Comparison of ENCODE assay signal across 28 mouse cellular contexts in the genomic region with DNA sequence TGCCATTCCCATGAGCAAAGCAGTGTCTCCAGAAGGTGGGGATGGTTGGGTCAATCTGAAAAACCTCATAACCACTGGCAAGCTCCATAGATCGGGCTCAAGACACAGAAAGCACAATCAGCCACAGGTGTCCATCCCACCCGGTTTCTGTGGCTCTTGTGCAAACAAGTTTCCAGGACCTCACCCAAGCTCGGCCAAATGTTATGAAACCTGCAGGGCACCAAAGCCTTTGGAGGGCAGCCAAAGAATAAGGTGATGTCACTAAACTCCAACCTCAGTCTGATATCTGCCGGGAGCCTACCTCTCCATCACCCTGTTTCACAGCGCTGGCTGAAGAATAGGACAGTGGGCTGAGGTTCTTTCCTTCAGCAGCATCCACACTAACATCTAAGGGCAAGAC. TPM values are rescaled to one million over a fixed set of nuclear protein-coding genes. Genes with fewer than 3 reads are reported as not detected.
DNase-seq lines count a peak whose midpoint lies in the region; ATAC-seq and TF ChIP-seq lines count a peak whose summit lies in the region.
"Had no signal": no experiment of that assay in that cellular context is flagged by ENCODE, and none has a peak within 500 bp of the region (broad histone marks: within the 10 kb centered on the region; RNA-seq: fewer than 3 reads in every experiment).

No protein-coding gene starts in this region.

- ATAC-seq in liver, embryonic 11.5 days (replicated peaks; ENCODE audit: low FRiP score): no peak
- ATAC-seq in forebrain, embryonic 11.5 days (replicated peaks; ENCODE audit: low FRiP score): no peak
- ATAC-seq in erythroid progenitor cell, adult 5-6 weeks (replicated peaks; ENCODE audit: low FRiP score, poor library complexity, severe bottlenecking): no peak
- ATAC-seq: forebrain, embryonic 15.5 days; hindbrain, postnatal 0 days; midbrain, embryonic 16.5 days had no signal

- no peaks in the 10 kb centered on the region for H3K27me3 ChIP-seq in liver, adult 2 months (ENCODE audit: control insufficient read depth, insufficient read depth, low read length)
- no peaks in the 10 kb centered on the region for H3K27me3 ChIP-seq in liver, embryonic 11.5 days (replicated peaks; ENCODE audit: control insufficient read depth, insufficient read depth, low read length)
- H3K27me3 ChIP-seq in forebrain, embryonic 11.5 days (ENCODE audit: control insufficient read depth, insufficient read depth, low read length): no peaks in the 10 kb centered on the region
- H3K27me3 ChIP-seq: forebrain, embryonic 15.5 days; heart, embryonic 15.5 days; limb, embryonic 13.5 days; neural tube, embryonic 15.5 days had no signal

- peaks cover 9% of the 10 kb centered on the region for H3K36me3 ChIP-seq in liver, adult 2 months (ENCODE audit: control insufficient read depth, insufficient read depth, low read length)
- no peaks in the 10 kb centered on the region for H3K36me3 ChIP-seq in liver, embryonic 11.5 days (ENCODE audit: control insufficient read depth, insufficient read depth, low read length)
- H3K36me3 ChIP-seq in forebrain, embryonic 11.5 days (ENCODE audit: control insufficient read depth, insufficient read depth, low read length): no peaks in the 10 kb centered on the region
- H3K36me3 ChIP-seq: forebrain, embryonic 15.5 days; heart, embryonic 15.5 days; limb, embryonic 13.5 days; neural tube, embryonic 15.5 days had no signal

- peaks cover 8% of the 10 kb centered on the region for H3K4me1 ChIP-seq in liver, adult 2 months (ENCODE audit: control insufficient read depth, insufficient read depth, low read length)
- no peaks in the 10 kb centered on the region for H3K4me1 ChIP-seq in liver, embryonic 11.5 days (replicated peaks; ENCODE audit: control insufficient read depth, insufficient read depth, low read length)
- no peaks in the 10 kb centered on the region; the same call in 1 of the 2 replicates for H3K4me1 ChIP-seq in forebrain, embryonic 11.5 days (replicated peaks; ENCODE audit: control insufficient read depth, insufficient read depth, low read length)
- H3K4me1 ChIP-seq: heart, embryonic 15.5 days; limb, embryonic 13.5 days; neural tube, embryonic 15.5 days had no signal

- H3K27ac ChIP-seq in liver, adult 2 months (replicated peaks; ENCODE audit: insufficient read depth, low read depth, low read length): peak overlapping the region; percentile 45; the same call in 1 of the 2 replicates
- no peak overlapping the region for H3K27ac ChIP-seq in liver, embryonic 11.5 days (ENCODE audit: low read depth, low read length)
- no peak overlapping the region for H3K27ac ChIP-seq in forebrain, embryonic 11.5 days (ENCODE audit: low read depth, low read length)
- H3K27ac ChIP-seq: forebrain, embryonic 15.5 days; heart, embryonic 15.5 days; hindbrain, postnatal 0 days; limb, embryonic 13.5 days; neural tube, embryonic 15.5 days had no signal

- 20% methylated on average over 5 of the region's 5 CpGs for WGBS in liver, adult 2 months
- 86% methylated on average over 5 of the region's 5 CpGs for WGBS in liver, embryonic 11.5 days
- 89% methylated on average over 5 of the region's 5 CpGs for WGBS in forebrain, embryonic 11.5 days

- H3K9me3 ChIP-seq in liver, embryonic 11.5 days (ENCODE audit: control insufficient read depth, low read length): no peaks in the 10 kb centered on the region
- H3K9me3 ChIP-seq in forebrain, embryonic 11.5 days (ENCODE audit: control insufficient read depth, low read length): no peaks in the 10 kb centered on the region
- H3K9me3 ChIP-seq: forebrain, embryonic 15.5 days; heart, embryonic 15.5 days; limb, embryonic 13.5 days; neural tube, embryonic 15.5 days had no signal

- no peaks in the 10 kb centered on the region for H3K79me2 ChIP-seq in liver, adult 2 months (ENCODE audit: control insufficient read depth, insufficient read depth, low read length)

- TF ChIP-seq CTCF in liver, adult 2 months (IDR thresholded peaks at IDR 0.05; ENCODE audit: low read depth, low read length): no peak

- H3K4me2 ChIP-seq in liver, embryonic 11.5 days: no peak overlapping the region
- no peak overlapping the region for H3K4me2 ChIP-seq in forebrain, embryonic 11.5 days (ENCODE audit: low read depth, low read length, severe bottlenecking)
- H3K4me2 ChIP-seq: forebrain, embryonic 15.5 days; heart, embryonic 15.5 days; limb, embryonic 13.5 days; neural tube, embryonic 15.5 days had no signal

- H3K9ac ChIP-seq in liver, adult 2 months (ENCODE audit: low read depth, low read length): no peak overlapping the region
- H3K9ac ChIP-seq in liver, embryonic 11.5 days (ENCODE audit: low read depth, low read length): no peak overlapping the region
- no peak overlapping the region for H3K9ac ChIP-seq in forebrain, embryonic 11.5 days (ENCODE audit: low read length)
- H3K9ac ChIP-seq: forebrain, embryonic 15.5 days; heart, embryonic 15.5 days; limb, embryonic 13.5 days; neural tube, embryonic 15.5 days had no signal

- no peak for TF ChIP-seq POLR2A in liver, adult 2 months (IDR thresholded peaks at IDR 0.05; ENCODE audit: extremely low read depth, insufficient read depth, low read length)

- H3K4me3 ChIP-seq in liver, adult 2 months (ENCODE audit: insufficient read depth, low read depth, low read length): no peak overlapping the region
- no peak overlapping the region for H3K4me3 ChIP-seq in liver, embryonic 11.5 days (ENCODE audit: low read depth, low read length)
- H3K4me3 ChIP-seq in forebrain, embryonic 11.5 days (ENCODE audit: low read depth, low read length): no peak overlapping the region
- H3K4me3 ChIP-seq: forebrain, embryonic 15.5 days; heart, embryonic 15.5 days; limb, embryonic 13.5 days; neural tube, embryonic 15.5 days had no signal

- DNase-seq in adrenal gland, postnatal 14 days: peak; percentile 36
- no peak for DNase-seq in adrenal gland, postnatal 25 days
- peak; percentile 87 for DNase-seq in liver, adult 2 months (ENCODE audit: extremely low read depth, low read depth, low spot score)
- DNase-seq in liver, embryonic 11.5 days (ENCODE audit: low spot score): no peak
- DNase-seq in 416B (ENCODE audit: low read depth): peak; percentile 41
- DNase-seq in lung, postnatal 10 days: peak; percentile 20
- DNase-seq in forebrain, embryonic 11.5 days (ENCODE audit: low spot score): no peak
- DNase-seq: gastrocnemius, postnatal 14 days; right cerebral cortex, postnatal 14 days; thymus, postnatal 25 days had no signal

RNA-seq across cellular contexts. Expression of gene Pts, which starts 7.4 kb away (rescaled TPM):
- total RNA-seq in adrenal gland, postnatal 14 days (2021): 68.9 and 73.9 TPM in 2 replicates
- total RNA-seq in adrenal gland, postnatal 25 days (2021): 68.9 and 81.6 TPM in 2 replicates
- total RNA-seq in liver, adult 2 months (2014; rRNA removed): 82.9 and 103 TPM in 2 replicates
- polyA plus RNA-seq in liver, adult 2 months (2012; rRNA removed): 25.5 and 34.4 TPM in 2 replicates
- polyA plus RNA-seq in liver, embryonic 11.5 days (2014; fragmentation: Nextera tagmentation; extraction: Ambion mirVana): 69.4 and 70.1 TPM in 2 replicates
- polyA plus RNA-seq in forebrain, embryonic 11.5 days (2014; fragmentation: Nextera tagmentation; extraction: Ambion mirVana): 77.5 and 93.5 TPM in 2 replicates
- total RNA-seq in erythroid progenitor cell, adult 5-6 weeks (2015; ENCODE audit: low replicate concordance): 37.3 and 40.0 TPM in 2 replicates
- total RNA-seq in erythroid progenitor cell, adult 5-6 weeks (2017; ENCODE audit: low replicate concordance): 3.7 and 17.7 TPM in 2 replicates

RNA-seq across cellular contexts. Expression of gene Il18, which starts 18.7 kb away (rescaled TPM):
- total RNA-seq in adrenal gland, postnatal 14 days (2021): 5.7 and 8.4 TPM in 2 replicates
- total RNA-seq in adrenal gland, postnatal 25 days (2021): 3.4 and 5.1 TPM in 2 replicates
- 27.1 and 32.8 TPM in 2 replicates for total RNA-seq in liver, adult 2 months (2014; rRNA removed)
- 11.1 and 15.4 TPM in 2 replicates for polyA plus RNA-seq in liver, adult 2 months (2012; rRNA removed)
- polyA plus RNA-seq in liver, embryonic 11.5 days (2014; fragmentation: Nextera tagmentation; extraction: Ambion mirVana): 3.0 and 3.4 TPM in 2 replicates
- 9.6 and 10.3 TPM in 2 replicates for polyA plus RNA-seq in forebrain, embryonic 11.5 days (2014; fragmentation: Nextera tagmentation; extraction: Ambion mirVana)
- total RNA-seq in erythroid progenitor cell, adult 5-6 weeks (2015; ENCODE audit: low replicate concordance): 10.8 and 13.8 TPM in 2 replicates
- 1.1 and 11.3 TPM in 2 replicates for total RNA-seq in erythroid progenitor cell, adult 5-6 weeks (2017; ENCODE audit: low replicate concordance)
- total RNA-seq: megakaryocyte-erythroid progenitor cell, adult 5-6 weeks; MEL had no signal

RNA-seq across cellular contexts. Expression of gene Bco2, which starts 19.1 kb away (rescaled TPM):
- 2.1 and 3.7 TPM in 2 replicates for total RNA-seq in adrenal gland, postnatal 14 days (2021)
- 4.5 and 4.8 TPM in 2 replicates for total RNA-seq in adrenal gland, postnatal 25 days (2021)
- 18.7 and 24.3 TPM in 2 replicates for total RNA-seq in liver, adult 2 months (2014; rRNA removed)
- 6.0 and 8.8 TPM in 2 replicates for polyA plus RNA-seq in liver, adult 2 months (2012; rRNA removed)
- polyA plus RNA-seq in liver, embryonic 11.5 days (2014; fragmentation: Nextera tagmentation; extraction: Ambion mirVana): 0.22 and 0.27 TPM in 2 replicates
- polyA plus RNA-seq in forebrain, embryonic 11.5 days (2014; fragmentation: Nextera tagmentation; extraction: Ambion mirVana): 0.33 and 0.63 TPM in 2 replicates
- total RNA-seq in erythroid progenitor cell, adult 5-6 weeks (2015; ENCODE audit: low replicate concordance): not detected in 2 replicates
- total RNA-seq in erythroid progenitor cell, adult 5-6 weeks (2017; ENCODE audit: low replicate concordance): not detected in 2 replicates
- total RNA-seq: common myeloid progenitor, adult 5-6 weeks; MEL had no signal

RNA-seq across cellular contexts. Expression of gene Tex12, which starts 25.2 kb away (rescaled TPM):
- total RNA-seq in adrenal gland, postnatal 14 days (2021): not detected in 2 replicates
- not detected in 2 replicates for total RNA-seq in adrenal gland, postnatal 25 days (2021)
- 0.20 and 0.55 TPM in 2 replicates for total RNA-seq in liver, adult 2 months (2014; rRNA removed)
- polyA plus RNA-seq in liver, adult 2 months (2012; rRNA removed): 0.16 TPM in 1 of 2 replicates, not detected in the other
- not detected in 2 replicates for polyA plus RNA-seq in liver, embryonic 11.5 days (2014; fragmentation: Nextera tagmentation; extraction: Ambion mirVana)
- polyA plus RNA-seq in forebrain, embryonic 11.5 days (2014; fragmentation: Nextera tagmentation; extraction: Ambion mirVana): 0.28 TPM in 1 of 2 replicates, not detected in the other
- not detected in 2 replicates for total RNA-seq in erythroid progenitor cell, adult 5-6 weeks (2015; ENCODE audit: low replicate concordance)
- total RNA-seq in erythroid progenitor cell, adult 5-6 weeks (2017; ENCODE audit: low replicate concordance): not detected in 2 replicates
- total RNA-seq: common myeloid progenitor, adult 5-6 weeks; gastrocnemius, postnatal 14 days; heart, adult 8-10 months; hematopoietic stem cell, adult 5-6 weeks; hindbrain, postnatal 0 days; layer of hippocampus, postnatal 25 days; left cerebral cortex, postnatal 10 days; megakaryocyte-erythroid progenitor cell, adult 5-6 weeks; MEL had no signal
- polyA plus RNA-seq: cerebellum, adult 2 months; embryonic facial prominence, embryonic 11.5 days; heart, embryonic 15.5 days; kidney, embryonic 14.5 days; limb, embryonic 13.5 days; lung, embryonic 16.5 days had no signal

RNA-seq across cellular contexts. Expression of gene Plet1, which starts 41.6 kb away (rescaled TPM):
- total RNA-seq in adrenal gland, postnatal 14 days (2021): 0.33 and 0.41 TPM in 2 replicates
- total RNA-seq in adrenal gland, postnatal 25 days (2021): 0.18 TPM in 1 of 2 replicates, not detected in the other
- 0.37 and 0.47 TPM in 2 replicates for total RNA-seq in liver, adult 2 months (2014; rRNA removed)
- 0.73 and 0.86 TPM in 2 replicates for polyA plus RNA-seq in liver, adult 2 months (2012; rRNA removed)
- polyA plus RNA-seq in liver, embryonic 11.5 days (2014; fragmentation: Nextera tagmentation; extraction: Ambion mirVana): 0.53 and 0.55 TPM in 2 replicates
- polyA plus RNA-seq in forebrain, embryonic 11.5 days (2014; fragmentation: Nextera tagmentation; extraction: Ambion mirVana): 0.21 TPM in 1 of 2 replicates, not detected in the other
- total RNA-seq in erythroid progenitor cell, adult 5-6 weeks (2015; ENCODE audit: low replicate concordance): not detected in 2 replicates
- not detected in 2 replicates for total RNA-seq in erythroid progenitor cell, adult 5-6 weeks (2017; ENCODE audit: low replicate concordance)
- total RNA-seq: common myeloid progenitor, adult 5-6 weeks; gastrocnemius, postnatal 14 days; hematopoietic stem cell, adult 5-6 weeks; left cerebral cortex, postnatal 10 days; megakaryocyte-erythroid progenitor cell, adult 5-6 weeks had no signal
- polyA plus RNA-seq: forebrain, embryonic 15.5 days had no signal

Comparison
In these comparisons a context has a peak if more than half of its experiments do, and no peak if none do; other contexts are left out.
1. DNase-seq: peak in adrenal gland, postnatal 14 days (single experiment), liver, adult 2 months (single experiment), 416B (single experiment) and lung, postnatal 10 days (single experiment); none in adrenal gland, postnatal 25 days (single experiment), liver, embryonic 11.5 days (single experiment) and forebrain, embryonic 11.5 days (single experiment).